Mouse (Mus musculus) cerebellum, adult 11-12 months (tissue): Measurements from ENCODE around the gene Tinagl1.

Experiments used
- DNase-seq: peaks from one replicate; pipeline ENCODE4 v3.0.0; 2022

The Tinagl1 gene

DNA sequence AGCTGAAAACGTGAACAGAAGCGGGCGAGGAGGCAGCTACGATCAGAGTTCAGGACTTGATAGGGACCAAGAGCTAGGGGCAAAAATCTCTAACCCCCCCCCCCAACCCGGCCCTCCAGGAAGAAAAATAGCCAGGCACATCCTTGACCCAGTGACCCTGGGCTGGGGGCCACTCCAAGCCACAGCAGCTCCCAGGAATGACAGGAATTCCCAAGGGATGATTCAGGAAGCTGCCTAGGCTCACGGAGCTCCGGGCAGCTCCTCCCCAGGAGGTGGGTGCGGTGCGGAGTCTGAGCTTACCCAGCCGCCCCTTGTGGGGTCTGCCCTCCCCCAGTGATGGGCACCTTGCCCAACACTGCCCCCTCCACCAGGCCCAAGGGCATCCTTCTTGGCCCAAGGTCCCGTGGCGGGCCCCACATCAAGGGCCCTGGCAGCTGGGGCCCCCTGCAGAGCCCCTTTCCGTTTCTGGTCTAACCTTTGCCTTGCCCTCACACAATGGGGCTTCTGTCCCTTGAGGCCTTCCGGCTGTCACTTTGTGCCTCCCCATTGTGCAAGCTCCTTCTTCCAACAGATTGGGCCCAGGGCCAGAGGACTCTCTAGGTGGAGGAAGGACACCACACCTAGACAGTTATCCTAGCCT is at the start of gene Tinagl1:
TSS of gene Tinagl1 (minus strand) at position 51 of the 640 bp plus-strand sequence.
- DNase-seq, result no peak

DNA sequence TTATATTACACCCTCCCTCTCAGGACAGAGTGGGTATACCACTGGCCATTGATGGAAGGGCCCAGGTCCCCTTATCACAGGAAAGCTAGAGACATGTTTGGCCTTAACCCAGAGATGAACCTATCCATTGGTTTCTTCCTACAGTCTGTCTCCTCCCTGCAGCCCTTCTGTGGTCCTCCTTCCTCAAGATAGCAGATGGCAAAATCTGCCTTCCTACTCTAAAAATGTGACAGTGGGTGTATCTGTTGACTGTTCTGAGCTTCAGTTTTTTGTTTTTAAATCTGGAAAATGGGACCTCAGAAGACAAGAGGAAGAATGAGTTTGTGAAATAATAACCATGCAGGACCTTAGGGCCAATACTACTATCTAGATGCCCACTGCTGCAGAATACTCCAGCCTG is 49.1 kb upstream of the Tinagl1 start:
- DNase-seq, result no peak

DNA sequence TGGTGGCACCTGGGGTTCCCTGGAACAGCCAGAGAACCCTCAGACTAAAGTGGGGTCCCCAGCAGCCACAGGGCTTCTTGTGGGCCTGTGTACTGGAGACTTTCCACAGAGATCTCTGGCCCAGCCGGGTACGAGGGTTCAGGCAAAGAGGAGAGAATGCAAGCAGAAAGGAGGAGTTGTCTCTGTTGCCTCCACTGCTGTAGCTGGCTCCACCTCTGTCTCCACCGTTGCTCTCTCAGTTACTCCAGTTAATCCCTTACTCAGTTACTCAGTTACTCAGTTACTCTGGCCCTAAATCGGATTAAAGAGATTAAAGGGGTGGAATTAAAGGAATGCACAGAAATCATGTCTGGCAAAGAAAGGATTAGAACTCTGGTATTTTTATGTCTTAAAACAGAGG is 47.3 kb upstream of the Tinagl1 start, which contains the start of gene Gm853:
TSS of gene Gm853 (minus strand) at position 223 of the 400 bp plus-strand sequence.
- DNase-seq, result no peak

GRCm38 (mm10) chr4:130220176-130220575 is 45.3 kb upstream of the Tinagl1 start:
- no peak for DNase-seq

- no peak for DNase-seq
Observed at GRCm38 (mm10) chr4:130215392-130215791, 40.5 kb upstream of the Tinagl1 start.

DNA sequence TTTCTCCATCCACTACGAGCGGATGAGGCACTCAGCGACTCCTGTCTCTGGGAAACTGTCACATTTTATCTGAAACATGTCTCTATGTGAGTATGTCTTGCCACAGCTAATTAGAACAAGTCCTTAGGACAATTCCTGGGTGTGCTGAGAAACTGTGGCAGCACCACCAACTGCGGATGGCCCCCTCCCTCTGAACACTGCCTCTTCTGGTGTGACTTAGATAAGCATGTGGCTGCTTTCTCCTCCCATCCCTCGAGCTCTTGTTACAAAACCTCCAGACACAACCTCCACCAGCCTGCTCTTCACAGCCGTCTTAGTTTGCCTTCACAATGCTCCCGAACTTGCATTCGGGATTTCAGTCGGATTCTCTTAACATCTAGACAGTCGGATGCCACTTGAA is 38.9 kb upstream of the Tinagl1 start:
- no peak for DNase-seq

DNA sequence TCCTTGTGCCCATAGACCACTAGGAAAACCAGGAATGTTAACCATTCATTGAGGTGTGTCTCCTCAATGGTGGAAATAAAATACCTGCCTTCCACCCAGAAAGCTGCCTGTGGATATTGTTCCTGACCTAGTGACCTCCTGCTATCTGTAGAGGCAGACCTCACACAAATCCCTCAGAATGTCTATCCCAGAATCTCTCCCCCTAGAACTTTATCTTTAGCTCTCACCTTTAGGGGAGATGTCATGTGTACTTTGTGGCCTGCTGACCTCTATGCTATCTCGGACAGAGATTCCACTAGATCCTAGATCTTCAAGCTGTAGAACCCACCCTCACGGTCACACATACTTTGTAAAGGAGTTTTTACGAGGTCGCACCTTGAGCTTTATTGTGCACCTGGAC is 38.3 kb upstream of the Tinagl1 start:
- no peak for DNase-seq

GRCm38 (mm10) chr4:130212421-130212820 is 37.5 kb upstream of the Tinagl1 start:
- no peak for DNase-seq

DNA sequence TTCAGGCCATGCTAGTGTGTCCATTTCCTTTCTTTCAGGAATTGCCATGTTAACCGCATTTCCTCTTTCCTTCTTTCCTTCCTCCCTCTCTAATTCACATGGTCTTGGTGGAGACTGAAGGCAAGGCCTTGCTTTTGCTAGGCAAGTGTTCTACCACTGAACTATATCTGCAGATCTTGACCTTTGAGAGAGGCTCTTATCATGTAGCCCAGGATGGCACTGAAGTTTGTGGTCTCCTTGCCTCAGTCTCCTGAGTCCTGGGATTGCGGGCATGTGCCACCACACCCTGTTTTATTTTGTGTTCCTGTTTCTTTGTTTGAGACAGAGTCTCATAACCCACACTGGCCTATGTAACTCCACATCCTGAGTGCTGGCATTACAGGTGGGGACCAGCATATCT is 36.9 kb upstream of the Tinagl1 start:
- no peak for DNase-seq

GRCm38 (mm10) chr4:130198694-130199670 is 24.1 kb upstream of the Tinagl1 start:
- DNase-seq, result peak; percentile 84

GRCm38 (mm10) chr4:130196542-130196941 is 21.6 kb upstream of the Tinagl1 start:
- DNase-seq, result no peak

GRCm38 (mm10) chr4:130195924-130196323 is 21.0 kb upstream of the Tinagl1 start:
- DNase-seq, result no peak

- DNase-seq, result no peak
Observed at GRCm38 (mm10) chr4:130192266-130192665, 17.3 kb upstream of the Tinagl1 start.

DNA sequence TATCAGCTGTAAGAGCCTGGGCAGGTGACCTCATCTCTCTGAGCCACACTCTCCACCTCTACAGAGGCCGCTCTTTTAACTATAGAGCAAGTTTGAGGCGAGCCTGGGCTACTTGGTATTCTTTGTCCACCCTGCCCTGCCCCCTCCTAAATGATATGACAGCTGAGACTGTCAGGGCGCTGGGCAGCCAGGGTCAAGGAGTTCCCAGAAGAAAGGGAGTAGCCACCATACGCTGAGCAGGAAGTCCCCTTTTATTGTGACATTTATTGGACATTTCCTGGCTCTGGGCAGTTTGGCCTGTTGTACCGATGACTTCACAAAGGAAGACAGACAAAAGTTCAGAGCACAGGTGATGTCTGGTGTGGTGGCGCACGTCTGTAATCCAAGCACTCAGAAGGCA is 14.7 kb upstream of the Tinagl1 start:
- no peak for DNase-seq

- peak; percentile 67 for DNase-seq
Observed at GRCm38 (mm10) chr4:130188806-130189297, 13.9 kb upstream of the Tinagl1 start.

DNA sequence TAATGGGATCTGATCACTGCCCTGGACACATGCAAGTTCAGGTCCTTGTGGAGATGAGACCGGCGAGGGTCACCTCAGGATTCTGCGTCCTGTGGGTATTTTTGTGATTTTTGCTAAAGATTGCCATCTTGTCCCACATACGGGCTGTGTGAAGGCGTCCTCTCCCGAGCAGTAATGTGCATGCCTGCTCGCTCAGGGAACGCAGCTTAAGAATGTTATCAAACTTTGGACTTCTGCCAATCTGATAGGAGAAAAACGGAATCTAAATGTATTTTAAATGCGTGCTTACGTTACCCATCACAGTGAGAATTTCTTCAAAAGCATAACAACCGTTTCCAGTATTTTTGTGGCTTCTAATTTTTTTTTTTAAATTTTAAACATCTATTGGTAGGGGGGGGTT is 12.0 kb upstream of the Tinagl1 start:
- DNase-seq, result no peak

- DNase-seq, result no peak
Observed at GRCm38 (mm10) chr4:130186450-130186849, 11.5 kb upstream of the Tinagl1 start.

DNA sequence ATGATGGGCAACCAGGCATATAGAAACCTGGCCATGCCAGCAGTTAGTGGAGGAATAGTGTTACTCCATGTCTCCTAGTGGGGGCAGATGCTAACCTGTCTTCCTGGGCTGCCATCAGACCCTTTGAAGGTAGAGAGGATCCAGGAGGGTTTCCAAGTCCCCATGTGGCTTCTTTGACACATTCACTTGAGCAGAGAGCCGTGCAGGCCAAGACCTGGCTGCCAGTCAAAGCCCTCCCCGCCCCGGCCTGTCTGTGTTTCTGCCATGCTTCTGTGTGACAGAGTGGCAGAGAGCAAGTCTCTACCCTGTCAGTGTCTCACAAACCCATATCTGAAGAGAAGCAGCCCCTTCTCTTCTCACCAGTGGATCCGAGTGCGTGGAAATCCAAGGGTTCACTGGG is 9.0 kb upstream of the Tinagl1 start:
- no peak for DNase-seq

DNA sequence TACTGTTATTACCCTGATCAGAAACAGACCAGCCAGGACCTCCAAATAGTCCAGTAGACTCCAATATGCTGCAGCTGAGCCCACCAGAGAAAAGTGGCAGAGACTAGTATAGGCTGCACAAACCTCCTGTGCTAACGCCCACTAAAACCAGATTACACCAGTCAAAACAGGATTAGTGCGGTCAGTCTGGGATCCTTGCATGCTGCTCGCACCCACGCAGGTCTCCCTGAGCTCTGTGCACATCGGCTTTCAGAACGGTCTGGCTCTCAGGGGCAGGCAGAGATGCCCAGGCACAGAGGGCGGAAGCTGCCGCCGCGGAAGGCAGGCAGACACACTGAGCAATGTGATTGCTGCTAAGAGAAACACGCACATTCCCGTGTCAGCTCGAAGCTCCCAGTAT is 8.1 kb upstream of the Tinagl1 start:
- DNase-seq, result no peak

- DNase-seq, result no peak
Observed at GRCm38 (mm10) chr4:130181886-130182285, 7.0 kb upstream of the Tinagl1 start.

DNA sequence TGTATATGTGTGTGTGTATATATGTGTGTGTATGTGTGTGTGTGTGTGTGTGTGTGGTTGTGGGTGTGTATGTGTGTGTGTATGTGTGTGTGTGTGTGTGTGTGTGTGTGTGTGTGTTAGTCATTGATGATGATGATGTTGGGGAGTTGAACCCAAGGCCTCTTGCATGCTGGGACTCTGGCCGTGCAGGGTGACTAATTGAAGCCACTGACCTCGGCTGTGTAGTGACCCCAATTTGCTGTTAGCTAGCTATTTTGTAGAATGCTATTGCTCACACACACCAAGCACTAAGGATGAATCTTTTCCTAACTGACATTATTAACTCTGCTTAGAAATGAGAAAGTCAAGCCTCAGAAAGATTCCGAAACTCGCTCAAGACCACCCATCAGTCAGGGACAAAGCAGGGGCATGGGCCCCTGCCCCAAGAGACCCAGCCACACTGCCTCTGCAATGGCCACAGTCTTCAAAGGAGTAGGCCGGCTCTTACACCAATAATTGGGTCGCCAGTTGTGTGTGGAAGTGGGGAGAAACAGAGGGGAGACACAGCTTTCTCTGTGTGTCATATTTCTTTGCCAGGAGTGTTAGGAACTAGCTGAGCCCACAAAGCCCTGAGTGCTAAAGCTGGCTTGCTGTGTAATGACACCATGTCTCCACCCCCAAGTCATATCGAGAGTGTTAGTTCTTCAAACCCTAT is 6.1 kb upstream of the Tinagl1 start:
- no peak for DNase-seq

DNA sequence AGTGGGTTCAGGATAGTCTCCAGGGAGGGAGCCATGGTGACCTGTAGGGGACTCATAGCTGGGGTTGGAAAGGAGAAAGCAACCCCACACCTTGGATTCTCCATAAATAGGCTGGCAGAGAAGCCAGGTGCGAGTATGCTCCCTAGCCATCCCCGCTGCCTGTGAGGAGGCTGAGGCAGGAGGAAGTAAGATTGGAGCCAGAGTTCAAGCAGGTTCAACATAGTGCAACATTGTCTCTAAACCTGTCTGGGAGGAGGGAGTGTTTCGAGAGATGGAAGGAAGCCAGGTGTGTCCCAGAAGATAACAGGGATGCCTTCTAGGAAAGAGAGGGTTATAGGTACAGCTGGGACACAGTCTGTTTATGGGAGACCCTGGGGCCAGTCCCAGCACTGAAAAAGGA is 5.0 kb upstream of the Tinagl1 start:
- DNase-seq, result no peak

GRCm38 (mm10) chr4:130177536-130177935 is 2.6 kb upstream of the Tinagl1 start:
- no peak for DNase-seq
